Comparison of ENCODE assay signal across 22 mouse cellular contexts in genomic region chr17:11735158-11735877, GRCm38 (mm10).
A peak's percentile ranks its signal among the peaks of the same experiment; 100 is the strongest.
DNase-seq lines count a peak whose midpoint lies in the region; ATAC-seq and TF ChIP-seq lines count a peak whose summit lies in the region.
"Had no signal": no experiment of that assay in that cellular context is flagged by ENCODE, and none has a peak within 500 bp of the region (broad histone marks: within the 10 kb centered on the region; RNA-seq: fewer than 3 reads in every experiment).

No protein-coding gene starts in this region.

- no peak for TF ChIP-seq EP300 in MEL (IDR thresholded peaks at IDR 0.05; ENCODE audit: low read depth in 1 of 2, low read length in 2 of 2)

- H3K4me1 ChIP-seq in lung, embryonic 14.5 days (ENCODE audit: insufficient read depth): no peaks in the 10 kb centered on the region
- H3K4me1 ChIP-seq in megakaryocyte, embryonic 14.5 days: peaks cover 9% of the 10 kb centered on the region
- H3K4me1 ChIP-seq in MEL (ENCODE audit: control insufficient read depth in 1 of 2, insufficient read depth in 2 of 2, low read length in 2 of 2): peaks cover 0 to 3% of the 10 kb centered on the region in 2 experiments; a peak in 1 of 4 replicates
- H3K4me1 ChIP-seq: embryonic facial prominence, embryonic 15.5 days had no signal

- no peaks in the 10 kb centered on the region for H3K27me3 ChIP-seq in lung, embryonic 14.5 days (ENCODE audit: insufficient read depth, low read length)
- no peaks in the 10 kb centered on the region for H3K27me3 ChIP-seq in megakaryocyte, embryonic 14.5 days (replicated peaks)
- no peaks in the 10 kb centered on the region for H3K27me3 ChIP-seq in MEL (ENCODE audit: control insufficient read depth in 1 of 2, insufficient read depth in 2 of 2, low read length in 2 of 2)
- H3K27me3 ChIP-seq in myocyte (ENCODE audit: control insufficient read depth, insufficient read depth, insufficient read length): no peaks in the 10 kb centered on the region
- H3K27me3 ChIP-seq: embryonic facial prominence, embryonic 15.5 days; forebrain, embryonic 15.5 days; heart, embryonic 12.5 days had no signal

- no peak overlapping the region for H3K4me2 ChIP-seq in lung, embryonic 14.5 days
- H3K4me2 ChIP-seq in myocyte (ENCODE audit: low read depth): peak overlapping the region; percentile 34
- H3K4me2 ChIP-seq: embryonic facial prominence, embryonic 15.5 days; forebrain, embryonic 15.5 days; heart, embryonic 12.5 days; hindbrain, embryonic 14.5 days had no signal

- H3K9ac ChIP-seq in lung, embryonic 14.5 days: no peak overlapping the region
- no peak overlapping the region for H3K9ac ChIP-seq in MEL (ENCODE audit: control insufficient read depth, low read depth, low read length, poor library complexity, severe bottlenecking)
- H3K9ac ChIP-seq: embryonic facial prominence, embryonic 15.5 days; forebrain, embryonic 15.5 days; heart, embryonic 12.5 days; hindbrain, embryonic 14.5 days had no signal

- no peak for TF ChIP-seq RAD21 in MEL (IDR thresholded peaks at IDR 0.05; ENCODE audit: low read depth, low read length)

- no peak overlapping the region for H3ac ChIP-seq in myocyte (ENCODE audit: control insufficient read depth, insufficient read length)

- no peak for TF ChIP-seq CTCF in lung, embryonic 14.5 days (IDR thresholded peaks at IDR 0.05; ENCODE audit: low read depth)
- no peak for TF ChIP-seq CTCF in MEL (IDR thresholded peaks at IDR 0.05 in 2 of 3, conservative IDR thresholded peaks at IDR 0.05 in 1 of 3; ENCODE audit: control insufficient read depth in 1 of 3, insufficient read depth in 1 of 3, low read depth in 2 of 3, low read length in 3 of 3, poor library complexity in 1 of 3, severe bottlenecking in 1 of 3)

- 78% methylated on average over 12 of the region's 12 CpGs for WGBS in lung, embryonic 14.5 days

- H3K4me3 ChIP-seq in lung, embryonic 14.5 days (ENCODE audit: low read depth, low read length): no peak overlapping the region
- H3K4me3 ChIP-seq in megakaryocyte, embryonic 14.5 days (replicated peaks): peak overlapping the region; percentile 44
- H3K4me3 ChIP-seq in MEL (ENCODE audit: control insufficient read depth in 1 of 2, insufficient read depth in 1 of 2, low read depth in 2 of 2, low read length in 2 of 2) (peak overlapping the region; percentile 52 to 53; a peak in 3 of 4 replicates), myocyte (no peak overlapping the region)
- H3K4me3 ChIP-seq: embryonic facial prominence, embryonic 15.5 days; erythroblast, embryonic 14.5 days; forebrain, embryonic 10.5 days; forebrain, embryonic 15.5 days; heart, embryonic 12.5 days; hindbrain, embryonic 10.5 days had no signal

- ATAC-seq in lung, embryonic 14.5 days (ENCODE audit: insufficient read depth): peak; percentile 21; the same call in 1 of the 2 replicates
- ATAC-seq in megakaryocyte, adult 5-6 weeks (ENCODE audit: poor library complexity, severe bottlenecking): no peak
- ATAC-seq: forebrain, embryonic 15.5 days had no signal

- H3K79me2 ChIP-seq in MEL (ENCODE audit: control insufficient read depth, insufficient read depth, low read length, poor library complexity): no peaks in the 10 kb centered on the region
- H3K79me2 ChIP-seq in myocyte (ENCODE audit: control insufficient read depth, insufficient read depth): no peaks in the 10 kb centered on the region

- no peaks in the 10 kb centered on the region for H3K9me3 ChIP-seq in lung, embryonic 14.5 days (ENCODE audit: low read depth, low read length)
- peaks cover 3% of the 10 kb centered on the region; the same call in 1 of the 2 replicates for H3K9me3 ChIP-seq in megakaryocyte, embryonic 14.5 days
- no peaks in the 10 kb centered on the region for H3K9me3 ChIP-seq in MEL (replicated peaks; ENCODE audit: insufficient read depth, low read length)
- H3K9me3 ChIP-seq: embryonic facial prominence, embryonic 15.5 days; forebrain, embryonic 10.5 days; forebrain, embryonic 15.5 days; G1E; heart, embryonic 12.5 days; hindbrain, embryonic 10.5 days had no signal

- peak; percentile 27 for DNase-seq in lung, embryonic 14.5 days
- DNase-seq in lung, postnatal 14 days: no peak
- peak; percentile 28 for DNase-seq in MEL (ENCODE audit: low read depth, low spot score)
- no peak for DNase-seq in retina, postnatal 1 day
- no peak for DNase-seq in gastrocnemius, postnatal 4 days (ENCODE audit: low spot score in 2 of 2)
- DNase-seq: adrenal gland, adult 2 months; adrenal gland, postnatal 25 days; cerebellum, adult 2 months; cerebellum, postnatal 10 days; embryo, embryonic 11 days; gastrocnemius, postnatal 36 days had no signal

- TF ChIP-seq POLR2A in MEL (IDR thresholded peaks at IDR 0.05; ENCODE audit: control insufficient read depth in 1 of 2, insufficient read depth in 1 of 2, low read depth in 1 of 2, low read length in 2 of 2, poor library complexity in 1 of 2) (no peak), myocyte (IDR thresholded peaks at IDR 0.05; ENCODE audit: insufficient read length, low read depth) (no peak)

- H3K36me3 ChIP-seq in lung, embryonic 14.5 days (ENCODE audit: insufficient read depth): no peaks in the 10 kb centered on the region
- no peaks in the 10 kb centered on the region for H3K36me3 ChIP-seq in megakaryocyte, embryonic 14.5 days (replicated peaks; ENCODE audit: low read length)
- H3K36me3 ChIP-seq in MEL (ENCODE audit: control insufficient read depth in 1 of 2, insufficient read depth in 2 of 2, low read length in 2 of 2) (no peaks in the 10 kb centered on the region), myocyte (ENCODE audit: control insufficient read depth, insufficient read depth) (no peaks in the 10 kb centered on the region)
- H3K36me3 ChIP-seq: embryonic facial prominence, embryonic 15.5 days; forebrain, embryonic 10.5 days; forebrain, embryonic 15.5 days; G1E; heart, embryonic 12.5 days; hindbrain, embryonic 10.5 days had no signal

- no peak overlapping the region for H3K27ac ChIP-seq in lung, embryonic 14.5 days (ENCODE audit: low read depth)
- H3K27ac ChIP-seq in MEL (ENCODE audit: control insufficient read depth, low read depth, low read length): no peak overlapping the region
- H3K27ac ChIP-seq: embryonic facial prominence, embryonic 15.5 days; forebrain, embryonic 10.5 days; forebrain, embryonic 15.5 days; hindbrain, embryonic 10.5 days; hindbrain, embryonic 14.5 days had no signal

TF ChIP-seq in MEL, 35 proteins besides CTCF, POLR2A, EP300 and RAD21 (continues in another document):
- TF ChIP-seq ZKSCAN1 (IDR thresholded peaks at IDR 0.05; ENCODE audit: low read depth, low read length) (no peak), TAL1 (IDR thresholded peaks at IDR 0.05; ENCODE audit: low read length) (no peak), CHD1 (IDR thresholded peaks at IDR 0.05; ENCODE audit: low read depth, low read length) (no peak), MAX (IDR thresholded peaks at IDR 0.05; ENCODE audit: low read length) (no peak), TBP (IDR thresholded peaks at IDR 0.05; ENCODE audit: low read depth, low read length) (no peak), ELF1 (IDR thresholded peaks at IDR 0.05; ENCODE audit: low read depth, low read length) (no peak), HCFC1 (IDR thresholded peaks at IDR 0.05; ENCODE audit: low read depth, low read length) (no peak), NRF1 (IDR thresholded peaks at IDR 0.05; ENCODE audit: insufficient read depth, low read depth, low read length, poor library complexity, severe bottlenecking) (no peak), MAFK (IDR thresholded peaks at IDR 0.05; ENCODE audit: borderline replicate concordance, low read depth, low read length) (no peak), GABPA (IDR thresholded peaks at IDR 0.05; ENCODE audit: low read depth, low read length) (no peak), BHLHE40 (IDR thresholded peaks at IDR 0.05; ENCODE audit: borderline replicate concordance, low read depth, low read length) (no peak), TCF12 (IDR thresholded peaks at IDR 0.05; ENCODE audit: low read depth, low read length) (no peak), CHD2 (IDR thresholded peaks at IDR 0.05; ENCODE audit: low read length) (no peak), USF2 (IDR thresholded peaks at IDR 0.05; ENCODE audit: borderline replicate concordance in 1 of 2, insufficient read depth in 1 of 2, low read depth in 1 of 2, low read length in 2 of 2) (no peak), MYB (IDR thresholded peaks at IDR 0.05; ENCODE audit: low read depth, low read length) (no peak), ZNF384 (IDR thresholded peaks at IDR 0.05; ENCODE audit: low read depth, low read length) (no peak), RCOR1 (IDR thresholded peaks at IDR 0.05; ENCODE audit: low read depth, low read length) (no peak), GATA1 (IDR thresholded peaks at IDR 0.05; ENCODE audit: low read depth, low read length) (no peak)

TF ChIP-seq in myocyte, 11 proteins besides CTCF, POLR2A, EP300 and RAD21:
- no peak for TF ChIP-seq MYOD1 (IDR thresholded peaks at IDR 0.05; ENCODE audit: control insufficient read depth in 1 of 3, insufficient read length in 2 of 3, low read depth in 2 of 3)
- no peak for TF ChIP-seq USF1 (IDR thresholded peaks at IDR 0.05; ENCODE audit: low read depth)
- no peak for TF ChIP-seq E2F4 (IDR thresholded peaks at IDR 0.05; ENCODE audit: insufficient read depth)
- no peak for TF ChIP-seq MAX (IDR thresholded peaks at IDR 0.05; ENCODE audit: low read depth)
- TF ChIP-seq MYOG (IDR thresholded peaks at IDR 0.05; ENCODE audit: control insufficient read depth in 1 of 3, insufficient read depth in 1 of 3, insufficient read length in 2 of 3, low read depth in 2 of 3): no peak
- no peak for TF ChIP-seq SRF (IDR thresholded peaks at IDR 0.05; ENCODE audit: control insufficient read depth, insufficient read length, low read depth)
- TF ChIP-seq REST (IDR thresholded peaks at IDR 0.05; ENCODE audit: insufficient read depth, insufficient read length): no peak
- no peak for TF ChIP-seq POLR2AphosphoS2 (IDR thresholded peaks at IDR 0.05; ENCODE audit: insufficient read length, low read depth)
- no peak for TF ChIP-seq TCF3 (IDR thresholded peaks at IDR 0.05; ENCODE audit: insufficient read length, low read depth)
- no peak for TF ChIP-seq TCF12 (IDR thresholded peaks at IDR 0.05; ENCODE audit: insufficient read depth, poor library complexity, severe bottlenecking)

Comparison
In these comparisons a context has a peak if more than half of its experiments do, and no peak if none do; other contexts are left out.
1. DNase-seq: peak in lung, embryonic 14.5 days (single experiment) and MEL (single experiment); none in lung, postnatal 14 days (single experiment), retina, postnatal 1 day (single experiment) and gastrocnemius, postnatal 4 days (0 of 2).
2. H3K4me3 ChIP-seq: peak in megakaryocyte, embryonic 14.5 days (single experiment) and MEL (2 of 2); none in lung, embryonic 14.5 days (single experiment) and myocyte (single experiment).